Mouse (Mus musculus) layer of hippocampus, postnatal 25 days (tissue): Measurements from ENCODE around the gene Rps9. TPM values are rescaled to one million over a fixed set of nuclear protein-coding genes. Genes with fewer than 3 reads are reported as not detected.

Source experiments
- microRNA-seq, 2 experiments: library from miRNA; unstranded; fragments of <30 nt; microRNA quantifications; one replicate each; pipeline ENCODE4 v1.2.0; 2021
- total RNA-seq, 2 experiments: library from RNA; stranded (reverse); gene quantifications; 2 replicates each; pipeline ENCODE4 v1.2.3; 2021

The Rps9 gene
- total RNA-seq, 2 experiments from 2014 or later, result 367 to 434 TPM

Small RNA genes within 50 kb of the gene (microRNA-seq; reads per million reads assigned to microRNA genes)
- gene Mir3572, result 5.2 to 7.5 reads per million in 2 experiments

Other genes with a start within 250 kb of the Rps9 start
- gene Tarm1, start 201.4 kb upstream of the Rps9 start, total RNA-seq, result not detected
- under 1 TPM; 0.54 to 0.99 TPM for gene Oscar, start 87.8 kb upstream of the Rps9 start, total RNA-seq
- gene Ndufa3, start 86.6 kb upstream of the Rps9 start, total RNA-seq, result 100 to 1,000 TPM; 576 to 686 TPM
- 10 to 100 TPM; 36.0 to 40.5 TPM for gene Tfpt, start 74.1 kb upstream of the Rps9 start, total RNA-seq
- 10 to 100 TPM; 51.7 to 54.2 TPM for gene Prpf31, start 74.0 kb upstream of the Rps9 start, total RNA-seq
- 10 to 100 TPM; 49.7 to 61.3 TPM for gene Cnot3, start 58.7 kb upstream of the Rps9 start, total RNA-seq
- 1 to 10 TPM; 5.3 to 5.5 TPM for gene Leng1, start 38.2 kb upstream of the Rps9 start, total RNA-seq
- 1 to 10 TPM; 4.6 to 8.1 TPM for gene Tmc4, start 26.4 kb upstream of the Rps9 start, total RNA-seq
- gene Tsen34, start 11.1 kb upstream of the Rps9 start, total RNA-seq, result 10 to 100 TPM; 75.7 to 87.8 TPM
- gene Mboat7, start 10.5 kb upstream of the Rps9 start, total RNA-seq, result 100 to 1,000 TPM; 133 to 153 TPM
- gene Pirb, start 16.4 kb downstream of the Rps9 start, total RNA-seq, result under 1 TPM in 1 of 2 experiments, not detected in 1; 0.12 TPM
- gene Gm15448, start 121.7 kb downstream of the Rps9 start, total RNA-seq, result not detected
- not detected for gene Pira2, start 141.1 kb downstream of the Rps9 start, total RNA-seq
- gene Gm14548, start 194.1 kb downstream of the Rps9 start, total RNA-seq, result not detected
- gene Lilra6, start 211.5 kb downstream of the Rps9 start, total RNA-seq, result not detected